Mouse (Mus musculus) heart, embryonic 14.5 days (tissue): Measurements from ENCODE around the gene Olfr352. TPM values are rescaled to one million over a fixed set of nuclear protein-coding genes. Genes with fewer than 3 reads are reported as not detected.

ENCODE experiments used
- ATAC-seq: fragments of 200-750 bp; cut with Nextera tagmentation; 2 replicates; pipeline ENCODE4 v1.8.0; 2017; ENCODE audit warnings: low read depth, moderate TSS enrichment; ENCODE audit not compliant: insufficient number of reproducible peaks, insufficient read depth, low FRiP score
- H3K27ac ChIP-seq, 2 experiments: fragments of 200-500 bp in 1 of 2; fragments of 300-500 bp in 1 of 2; sonication (generic) in 1 of 2; replicated peaks in 1 of 2; 2 replicates each; pipeline ENCODE4 v1.5.1; 2012 to 2014; ENCODE audit warnings: low read depth in 2 of 2, low read length in 2 of 2, control low read depth in 1 of 2, mild to moderate bottlenecking in 1 of 2, mixed read lengths in 1 of 2; ENCODE audit not compliant: control insufficient read depth in 1 of 2, insufficient read depth in 1 of 2
- H3K27me3 ChIP-seq: fragments of 300-500 bp; sonication (generic); 2 replicates; pipeline ENCODE4 v1.6.1; 2014; ENCODE audit warnings: mild to moderate bottlenecking, low read length, control low read depth; ENCODE audit not compliant: control insufficient read depth, insufficient read depth
- H3K36me3 ChIP-seq: fragments of 300-500 bp; sonication (generic); 2 replicates; pipeline ENCODE4 v1.6.1; 2014; ENCODE audit warnings: mild to moderate bottlenecking, control low read depth, low read length, mixed read lengths; ENCODE audit not compliant: control insufficient read depth, insufficient read depth
- H3K4me1 ChIP-seq, 2 experiments: fragments of 200-500 bp in 1 of 2; fragments of 300-500 bp in 1 of 2; sonication (generic) in 1 of 2; 2 replicates each; pipeline ENCODE4 v1.6.1; 2012 to 2014; ENCODE audit warnings: low read length in 2 of 2, control low read depth in 1 of 2, mixed read lengths in 1 of 2; ENCODE audit not compliant: control insufficient read depth in 2 of 2, insufficient read depth in 2 of 2
- H3K4me2 ChIP-seq: fragments of 300-500 bp; sonication (generic); 2 replicates; pipeline ENCODE4 v1.6.1; 2014; ENCODE audit warnings: mild to moderate bottlenecking, low read length
- H3K4me3 ChIP-seq, 2 experiments: fragments of 200-500 bp in 1 of 2; fragments of 300-500 bp in 1 of 2; sonication (generic) in 1 of 2; 2 replicates each; pipeline ENCODE4 v1.5.1; 2012 to 2014; ENCODE audit warnings: low read length in 2 of 2, mild to moderate bottlenecking in 2 of 2, control low read depth in 1 of 2, low read depth in 1 of 2, moderate library complexity in 1 of 2; ENCODE audit not compliant: control insufficient read depth in 1 of 2, insufficient read depth in 1 of 2
- H3K9ac ChIP-seq: fragments of 300-500 bp; sonication (generic); 2 replicates; pipeline ENCODE4 v1.6.1; 2014; ENCODE audit warnings: mild to moderate bottlenecking, low read length
- H3K9me3 ChIP-seq: fragments of 300-500 bp; sonication (generic); 2 replicates; pipeline ENCODE4 v1.6.1; 2016; ENCODE audit warnings: low read length, control low read depth; ENCODE audit not compliant: control insufficient read depth
- WGBS: fragments of 180-500 bp; shearing (Covaris S2); extraction: QIAGEN DNeasy Blood & Tissue Kit; methylation state at CpG from one replicate; pipeline ENCODE4 v1.1.7; 2014; 5-methylcytosine and 5-hydroxymethylcytosine counted together
- polyA plus RNA-seq: library from polyadenylated mRNA; unstranded; fragments of >200 nt; fragmentation: Nextera tagmentation; extraction: Ambion mirVana; gene quantifications from 2 replicates; pipeline ENCODE4 v1.2.1, GENCODE M21; 2014

The Olfr352 gene
- polyA plus RNA-seq = not detected in 2 replicates

- no peaks in the 10 kb centered on the region for H3K36me3 ChIP-seq
- H3K4me3 ChIP-seq = no peak within 1 kb of the TSS
- no peaks in the 10 kb centered on the region for H3K4me1 ChIP-seq
- H3K27me3 ChIP-seq = no peaks in the 10 kb centered on the region
- no peak within 1 kb of the TSS for H3K27ac ChIP-seq
- no peak for ATAC-seq
- H3K9ac ChIP-seq = no peak within 1 kb of the TSS
- WGBS = 49% methylated on average over 1 of the region's 1 CpGs
- 0 out of 2 replicates have a peak, but pooled peaks cover 6% of the 10 kb centered on the region for H3K9me3 ChIP-seq
- H3K4me2 ChIP-seq = no peak within 1 kb of the TSS
Measured at GRCm38 (mm10) chr2:36868160-36868559, at the start of gene Olfr352. Gene Olfr352 (plus strand): TSS chr2:36868460.

GRCm38 (mm10) chr2:36846010-36846409 lies 22.2 kb upstream of the Olfr352 start, which contains the start of gene Olfr350:
Gene Olfr350 (plus strand): TSS chr2:36846310.
- no peaks in the 10 kb centered on the region for H3K27me3 ChIP-seq
- H3K4me1 ChIP-seq = no peaks in the 10 kb centered on the region
- H3K9ac ChIP-seq = no peak within 1 kb of the TSS
- ATAC-seq = no peak
- H3K27ac ChIP-seq = no peak within 1 kb of the TSS
- no peak within 1 kb of the TSS for H3K4me3 ChIP-seq
- 73% methylated on average over 1 of the region's 1 CpGs for WGBS
- H3K9me3 ChIP-seq = 0 out of 2 replicates have a peak, but pooled peaks cover 8% of the 10 kb centered on the region
- H3K36me3 ChIP-seq = no peaks in the 10 kb centered on the region
- no peak within 1 kb of the TSS for H3K4me2 ChIP-seq

GRCm38 (mm10) chr2:36862560-36862959 lies 5.7 kb upstream of the Olfr352 start, which contains the start of gene Olfr351:
Gene Olfr351 (minus strand): TSS chr2:36862660.
- Histone ChIP-seq H3K9me3 (no peaks in the 10 kb centered on the region; the same call in 1 of the 2 replicates), H3K27ac (no peak within 1 kb of the TSS), H3K4me3 (no peak within 1 kb of the TSS), H3K27me3 (no peaks in the 10 kb centered on the region), H3K4me1 (no peaks in the 10 kb centered on the region), H3K36me3 (no peaks in the 10 kb centered on the region), H3K9ac (no peak within 1 kb of the TSS), H3K4me2 (no peak within 1 kb of the TSS)
- WGBS = 60% methylated on average over 1 of the region's 1 CpGs
- ATAC-seq = no peak

- ATAC-seq = no peak
- Histone ChIP-seq H3K9ac (no peak within 1 kb of the TSS), H3K4me2 (no peak within 1 kb of the TSS), H3K36me3 (no peaks in the 10 kb centered on the region), H3K27me3 (no peaks in the 10 kb centered on the region), H3K4me3 (no peak within 1 kb of the TSS), H3K9me3 (0 out of 2 replicates have a peak, but pooled peaks cover 4% of the 10 kb centered on the region), H3K27ac (no peak within 1 kb of the TSS), H3K4me1 (no peaks in the 10 kb centered on the region)
Measured at GRCm38 (mm10) chr2:36892836-36893235, 24.6 kb downstream of the Olfr352 start, which contains the start of gene Olfr353. Gene Olfr353 (minus strand): TSS chr2:36892936.

- Histone ChIP-seq H3K27me3 (no peaks in the 10 kb centered on the region), H3K9ac (no peak overlapping the region)
Measured at GRCm38 (mm10) chr2:36897114-36897513, 28.9 kb downstream of the Olfr352 start.

GRCm38 (mm10) chr2:36905380-36905779 lies 37.1 kb downstream of the Olfr352 start, which contains the start of gene Olfr354:
Gene Olfr354 (plus strand): TSS chr2:36905680.
- Histone ChIP-seq H3K9ac (no peak within 1 kb of the TSS), H3K36me3 (no peaks in the 10 kb centered on the region), H3K4me2 (no peak within 1 kb of the TSS), H3K4me3 (no peak within 1 kb of the TSS), H3K27ac (no peak within 1 kb of the TSS), H3K4me1 (no peaks in the 10 kb centered on the region), H3K9me3 (no peaks in the 10 kb centered on the region), H3K27me3 (no peaks in the 10 kb centered on the region)
- no peak for ATAC-seq

More at GRCm38 (mm10) chr2:36897114-36897513, 28.9 kb downstream of the Olfr352 start:
- Histone ChIP-seq H3K4me2 (no peak overlapping the region), H3K4me1 (no peaks in the 10 kb centered on the region), H3K36me3 (no peaks in the 10 kb centered on the region), H3K27ac (no peak overlapping the region), H3K4me3 (no peak overlapping the region), H3K9me3 (0 out of 2 replicates have a peak, but pooled peaks cover 4% of the 10 kb centered on the region)
- ATAC-seq = no peak

Other genes starting within 250 kb of the Olfr352 start
- gene Olfr345, start 228.4 kb upstream of the Olfr352 start, polyA plus RNA-seq = not detected in 2 replicates
- gene Olfr346, start 182.7 kb upstream of the Olfr352 start, polyA plus RNA-seq = not detected in 2 replicates
- gene Olfr347, start 136.6 kb upstream of the Olfr352 start, polyA plus RNA-seq = not detected in 2 replicates
- not detected in 2 replicates for gene Olfr348, start 84.2 kb upstream of the Olfr352 start, polyA plus RNA-seq
- not detected in 2 replicates for gene Olfr50, start 77.9 kb upstream of the Olfr352 start, polyA plus RNA-seq
- not detected in 2 replicates for gene Olfr3, start 51.4 kb upstream of the Olfr352 start, polyA plus RNA-seq
- gene Olfr350, start 22.1 kb upstream of the Olfr352 start, polyA plus RNA-seq = not detected in 2 replicates
- not detected in 2 replicates for gene Olfr351, start 5.8 kb upstream of the Olfr352 start, polyA plus RNA-seq
- not detected in 2 replicates for gene Olfr353, start 24.5 kb downstream of the Olfr352 start, polyA plus RNA-seq
- gene Olfr354, start 37.2 kb downstream of the Olfr352 start, polyA plus RNA-seq = not detected in 2 replicates
- not detected in 2 replicates for gene Olfr355, start 60.4 kb downstream of the Olfr352 start, polyA plus RNA-seq
- gene Olfr356, start 68.7 kb downstream of the Olfr352 start, polyA plus RNA-seq = not detected in 2 replicates
- gene Olfr357, start 125.4 kb downstream of the Olfr352 start, polyA plus RNA-seq = not detected in 2 replicates
- gene Olfr358, start 140.9 kb downstream of the Olfr352 start, polyA plus RNA-seq = not detected in 2 replicates
- gene Olfr360, start 197.3 kb downstream of the Olfr352 start, polyA plus RNA-seq = not detected in 2 replicates
- not detected in 2 replicates for gene Olfr361, start 220.8 kb downstream of the Olfr352 start, polyA plus RNA-seq
- not detected in 2 replicates for gene Olfr362, start 249.4 kb downstream of the Olfr352 start, polyA plus RNA-seq